Mouse (Mus musculus): ENCODE data around the gene Cyb5r2.

The Cyb5r2 gene

GRCm38 (mm10) chr7:107757308-107758151, at the start of gene Cyb5r2:
Cyb5r2 (minus strand) TSS chr7:107758032.
- in situ Hi-C loops (cut with MboI, MseI): no loop called here

GRCm38 (mm10) chr7:107802138-107802537, 44.3 kb upstream of the Cyb5r2 start:
- in situ Hi-C loops (cut with MboI, MseI): no loop called here

GRCm38 (mm10) chr7:107801108-107801507, 43.3 kb upstream of the Cyb5r2 start, which contains the start of gene Ovch2:
Ovch2 (minus strand) TSS chr7:107801208.
- in situ Hi-C loops (cut with MboI, MseI): no loop called here

- in situ Hi-C loops (cut with MboI, MseI): loop anchor here (25.0 kb wide), 1 partner anchor 584 kb away; the partner anchor contains the start of gene Rbmxl2
Measured at GRCm38 (mm10) chr7:107796500-107796899, 38.7 kb upstream of the Cyb5r2 start.

- in situ Hi-C loops (cut with MboI, MseI): loop anchor here (25.0 kb wide), 1 partner anchor 576 kb away; the partner anchor contains the start of gene Rbmxl2
Measured at GRCm38 (mm10) chr7:107787977-107788620, 30.3 kb upstream of the Cyb5r2 start.

GRCm38 (mm10) chr7:107779611-107780010, 21.8 kb upstream of the Cyb5r2 start:
- in situ Hi-C loops (cut with MboI, MseI): loop anchor here (25.0 kb wide), 1 partner anchor 567 kb away; the partner anchor contains the start of gene Rbmxl2

- in situ Hi-C loops (cut with MboI, MseI): loop anchor here (25.0 kb wide), 1 partner anchor 566 kb away; the partner anchor contains the start of gene Rbmxl2
Measured at GRCm38 (mm10) chr7:107778216-107778615, 20.4 kb upstream of the Cyb5r2 start.

GRCm38 (mm10) chr7:107770812-107771211, 13.0 kb upstream of the Cyb5r2 start:
- in situ Hi-C loops (cut with MboI, MseI): no loop called here

GRCm38 (mm10) chr7:107756748-107757147, 1.1 kb downstream of the Cyb5r2 start:
- in situ Hi-C loops (cut with MboI, MseI): no loop called here

- in situ Hi-C loops (cut with MboI, MseI): no loop called here
Measured at GRCm38 (mm10) chr7:107755905-107756304, 1.9 kb downstream of the Cyb5r2 start.

GRCm38 (mm10) chr7:107752031-107752520, 5.8 kb downstream of the Cyb5r2 start:
- in situ Hi-C loops (cut with MboI, MseI): no loop called here

- in situ Hi-C loops (cut with MboI, MseI): loop anchor here (5.0 kb wide), 1 partner anchor 87 kb away; no protein-coding TSS in a partner anchor
Measured at GRCm38 (mm10) chr7:107749721-107750120, 8.1 kb downstream of the Cyb5r2 start.

GRCm38 (mm10) chr7:107749270-107749669, 8.6 kb downstream of the Cyb5r2 start:
- in situ Hi-C loops (cut with MboI, MseI): loop anchor here (5.0 kb wide), 1 partner anchor 87 kb away; no protein-coding TSS in a partner anchor

GRCm38 (mm10) chr7:107747954-107748353, 9.9 kb downstream of the Cyb5r2 start:
- in situ Hi-C loops (cut with MboI, MseI): loop anchor here (5.0 kb wide), 1 partner anchor 86 kb away; no protein-coding TSS in a partner anchor

- in situ Hi-C loops (cut with MboI, MseI): loop anchor here (5.0 kb wide), 1 partner anchor 85 kb away; no protein-coding TSS in a partner anchor
Measured at GRCm38 (mm10) chr7:107747476-107747875, 10.4 kb downstream of the Cyb5r2 start.

- in situ Hi-C loops (cut with MboI, MseI): loop anchor here (5.0 kb wide), 1 partner anchor 84 kb away; no protein-coding TSS in a partner anchor
Measured at GRCm38 (mm10) chr7:107746036-107746435, 11.8 kb downstream of the Cyb5r2 start.

GRCm38 (mm10) chr7:107745111-107745510, 12.7 kb downstream of the Cyb5r2 start:
- in situ Hi-C loops (cut with MboI, MseI): loop anchor here (5.0 kb wide), 1 partner anchor 83 kb away; no protein-coding TSS in a partner anchor

GRCm38 (mm10) chr7:107744454-107744853, 13.4 kb downstream of the Cyb5r2 start:
- in situ Hi-C loops (cut with MboI, MseI): no loop called here

- in situ Hi-C loops (cut with MboI, MseI): no loop called here
Measured at GRCm38 (mm10) chr7:107742963-107743465, 14.8 kb downstream of the Cyb5r2 start.

- in situ Hi-C loops (cut with MboI, MseI): no loop called here
Measured at GRCm38 (mm10) chr7:107738726-107739125, 19.1 kb downstream of the Cyb5r2 start.

- in situ Hi-C loops (cut with MboI, MseI): no loop called here
Measured at GRCm38 (mm10) chr7:107733162-107733561, 24.7 kb downstream of the Cyb5r2 start.

- in situ Hi-C loops (cut with MboI, MseI): no loop called here
Measured at GRCm38 (mm10) chr7:107730587-107730986, 27.2 kb downstream of the Cyb5r2 start.

All from T-helper 1 cell (primary cell).